ENCODE assay signal across 11 mouse cellular contexts in the genomic region with DNA sequence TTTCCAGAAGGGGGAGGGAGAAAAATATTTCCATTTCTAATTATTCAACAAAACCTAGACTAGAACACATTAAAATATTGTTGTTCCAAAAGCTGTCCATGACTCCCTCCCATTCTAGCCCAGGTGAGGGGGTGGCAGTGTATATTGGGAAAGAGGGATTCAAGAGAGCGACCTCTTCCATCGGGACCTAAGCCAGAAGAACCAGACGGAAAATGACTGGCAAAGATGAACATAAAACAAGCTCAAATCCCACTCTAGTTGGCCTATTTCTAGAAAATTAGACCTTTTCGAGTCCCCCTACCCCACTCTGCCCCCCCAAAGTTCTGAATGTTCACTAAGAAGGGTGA.
DNase-seq lines count a peak whose midpoint lies in the region; ATAC-seq and TF ChIP-seq lines count a peak whose summit lies in the region.
"Had no signal": no experiment of that assay in that cellular context is flagged by ENCODE, and none has a peak within 500 bp of the region (broad histone marks: within the 10 kb centered on the region; RNA-seq: fewer than 3 reads in every experiment).

No protein-coding gene starts in this region.

- no peaks in the 10 kb centered on the region for H3K36me3 ChIP-seq in heart, embryonic 10.5 days
- H3K36me3 ChIP-seq in liver, embryonic 15.5 days (replicated peaks): no peaks in the 10 kb centered on the region
- H3K36me3 ChIP-seq in hindbrain, embryonic 11.5 days (ENCODE audit: control insufficient read depth, insufficient read depth, low read length): no peaks in the 10 kb centered on the region
- no peaks in the 10 kb centered on the region for H3K36me3 ChIP-seq in midbrain, postnatal 0 days (ENCODE audit: insufficient read depth, low read length)

- H3K9me3 ChIP-seq in heart, embryonic 10.5 days: no peaks in the 10 kb centered on the region
- H3K9me3 ChIP-seq in liver, embryonic 15.5 days (replicated peaks): no peaks in the 10 kb centered on the region
- no peaks in the 10 kb centered on the region for H3K9me3 ChIP-seq in hindbrain, embryonic 11.5 days (ENCODE audit: control insufficient read depth, low read length)
- H3K9me3 ChIP-seq in midbrain, postnatal 0 days (ENCODE audit: low read length): no peaks in the 10 kb centered on the region

- no peak overlapping the region for H3K27ac ChIP-seq in heart, embryonic 10.5 days
- H3K27ac ChIP-seq in liver, embryonic 15.5 days (replicated peaks): no peak overlapping the region
- no peak overlapping the region for H3K27ac ChIP-seq in hindbrain, embryonic 11.5 days (ENCODE audit: low read depth, low read length)
- H3K27ac ChIP-seq in midbrain, postnatal 0 days (ENCODE audit: low read depth, low read length): no peak overlapping the region
- H3K27ac ChIP-seq: kidney, postnatal 0 days had no signal

- no peak for ATAC-seq in liver, embryonic 15.5 days (ENCODE audit: insufficient read depth)
- ATAC-seq in hindbrain, embryonic 11.5 days (ENCODE audit: low FRiP score): no peak
- ATAC-seq in midbrain, postnatal 0 days (ENCODE audit: low FRiP score): no peak
- no peak for ATAC-seq in monocyte, adult 5-6 weeks (replicated peaks; ENCODE audit: insufficient number of reproducible peaks, low FRiP score, low TSS enrichment, poor library complexity, severe bottlenecking)

- WGBS in heart, embryonic 10.5 days: 6% methylated on average over 4 of the region's 4 CpGs
- 8% methylated on average over 4 of the region's 4 CpGs for WGBS in liver, embryonic 15.5 days (ENCODE audit: insufficient replicate concordance)
- WGBS in hindbrain, embryonic 11.5 days: 1% methylated on average over 4 of the region's 4 CpGs
- WGBS in midbrain, postnatal 0 days: 4% methylated on average over 4 of the region's 4 CpGs

- H3K4me2 ChIP-seq in liver, embryonic 15.5 days: no peak overlapping the region
- H3K4me2 ChIP-seq in hindbrain, embryonic 11.5 days (replicated peaks; ENCODE audit: low read depth, low read length): peak overlapping the region; percentile 65; the same call in 1 of the 2 replicates
- H3K4me2 ChIP-seq in midbrain, postnatal 0 days (ENCODE audit: low read depth, low read length, poor library complexity, severe bottlenecking): peak overlapping the region; percentile 71

- intact Hi-C loops in heart, postnatal 25 days (cut with DNase I): no loop called here

- peaks cover 46% of the 10 kb centered on the region for H3K4me1 ChIP-seq in heart, embryonic 10.5 days
- H3K4me1 ChIP-seq in liver, embryonic 15.5 days (replicated peaks): no peaks in the 10 kb centered on the region; the same call in 1 of the 2 replicates
- peaks cover 8% of the 10 kb centered on the region for H3K4me1 ChIP-seq in hindbrain, embryonic 11.5 days (replicated peaks; ENCODE audit: control insufficient read depth, insufficient read depth, low read length)
- H3K4me1 ChIP-seq in midbrain, postnatal 0 days (ENCODE audit: insufficient read depth, low read length): peaks cover 16% of the 10 kb centered on the region; the same call in 1 of the 2 replicates

- H3K9ac ChIP-seq in liver, embryonic 15.5 days: no peak overlapping the region
- H3K9ac ChIP-seq in hindbrain, embryonic 11.5 days (ENCODE audit: low read depth, low read length): no peak overlapping the region
- H3K9ac ChIP-seq in midbrain, postnatal 0 days (replicated peaks; ENCODE audit: low read length, poor library complexity, severe bottlenecking): no peak overlapping the region

- TF ChIP-seq CTCF in midbrain, postnatal 0 days (IDR thresholded peaks at IDR 0.05): no peak

- peaks cover 98% of the 10 kb centered on the region for H3K27me3 ChIP-seq in heart, embryonic 10.5 days (ENCODE audit: insufficient read depth, poor library complexity, severe bottlenecking)
- peaks cover 98% of the 10 kb centered on the region for H3K27me3 ChIP-seq in liver, embryonic 15.5 days
- H3K27me3 ChIP-seq in hindbrain, embryonic 11.5 days (ENCODE audit: control insufficient read depth, insufficient read depth, low read length): peaks cover 81% of the 10 kb centered on the region
- H3K27me3 ChIP-seq in midbrain, postnatal 0 days (ENCODE audit: insufficient read depth, low read length): peaks cover 34% of the 10 kb centered on the region

- peak; percentile 66 for DNase-seq in heart, embryonic 10.5 days (ENCODE audit: low spot score)
- no peak for DNase-seq in heart, postnatal 25 days (ENCODE audit: low spot score)
- no peak for DNase-seq in liver
- DNase-seq in hindbrain, embryonic 11.5 days (ENCODE audit: low spot score): peak; percentile 25
- DNase-seq in midbrain, postnatal 0 days (ENCODE audit: low spot score): no peak
- DNase-seq in urinary bladder, postnatal 14 days (ENCODE audit: low spot score): no peak
- DNase-seq: lung, postnatal 36 days had no signal

- no peak overlapping the region for H3K4me3 ChIP-seq in heart, embryonic 10.5 days
- 0 out of 2 replicates have a peak overlapping the region, but pooled peaks have one; percentile 21 for H3K4me3 ChIP-seq in liver, embryonic 15.5 days (replicated peaks)
- peak overlapping the region; percentile 29; the same call in 1 of the 2 replicates for H3K4me3 ChIP-seq in hindbrain, embryonic 11.5 days (ENCODE audit: low read depth, low read length)
- H3K4me3 ChIP-seq in midbrain, postnatal 0 days (ENCODE audit: low read depth, low read length): peak overlapping the region; percentile 54
- H3K4me3 ChIP-seq: erythroblast, embryonic 14.5 days had no signal

Comparison
In these comparisons a context has a peak if more than half of its experiments do, and no peak if none do; other contexts are left out.
1. DNase-seq: peak in heart, embryonic 10.5 days (single experiment) and hindbrain, embryonic 11.5 days (single experiment); none in heart, postnatal 25 days (single experiment), liver (single experiment), midbrain, postnatal 0 days (single experiment) and urinary bladder, postnatal 14 days (single experiment).